Mouse (Mus musculus) midbrain, embryonic 10.5 days (tissue): Measurements from ENCODE around the gene Il27ra. TPM values are rescaled to one million over a fixed set of nuclear protein-coding genes. Genes with fewer than 3 reads are reported as not detected.

Experiments
- DNase-seq: peaks from one replicate; pipeline ENCODE4 v3.0.0-alpha.2; 2017; ENCODE audit warnings: low spot score
- H3K27ac ChIP-seq: fragments of 300-500 bp; sonication (generic); replicated peaks from 2 replicates; pipeline ENCODE4 v1.5.1; 2016; ENCODE audit warnings: mild to moderate bottlenecking
- H3K27me3 ChIP-seq: fragments of 300-500 bp; sonication (generic); 2 replicates; pipeline ENCODE4 v1.6.1; 2016; ENCODE audit warnings: low read depth, mild to moderate bottlenecking; ENCODE audit not compliant: poor library complexity, severe bottlenecking
- H3K36me3 ChIP-seq: fragments of 300-500 bp; sonication (generic); 2 replicates; pipeline ENCODE4 v1.6.1; 2016; ENCODE audit warnings: mild to moderate bottlenecking, moderate library complexity
- H3K4me1 ChIP-seq: fragments of 300-500 bp; sonication (generic); 2 replicates; pipeline ENCODE4 v1.6.1; 2016
- H3K4me3 ChIP-seq: fragments of 300-500 bp; sonication (generic); 2 replicates; pipeline ENCODE4 v1.5.1; 2016; ENCODE audit warnings: mild to moderate bottlenecking, moderate library complexity
- H3K9me3 ChIP-seq: fragments of 300-500 bp; sonication (generic); replicated peaks from 2 replicates; pipeline ENCODE4 v1.6.1; 2016; ENCODE audit warnings: mild to moderate bottlenecking
- WGBS: fragments of 180-500 bp; shearing (Covaris S2); methylation state at CpG from one replicate; pipeline ENCODE4 v1.1.7; 2016; 5-methylcytosine and 5-hydroxymethylcytosine counted together
- polyA plus RNA-seq: library from polyadenylated mRNA; unstranded; fragments of >200 nt; fragmentation: Nextera tagmentation; extraction: Ambion mirVana; gene quantifications from 2 replicates; pipeline ENCODE4 v1.2.1, GENCODE M21; 2016

Il27ra gene
- polyA plus RNA-seq, 1 experiment from 2014 or later, result 0.17 TPM

GRCm38 (mm10) chr8:84027449-84027848, 14.9 kb downstream of the Il27ra start:
- no peak for DNase-seq
- H3K36me3 ChIP-seq, result no peaks in the 10 kb centered on the region
- peaks cover 61% of the 10 kb centered on the region for H3K27me3 ChIP-seq
- no peaks in the 10 kb centered on the region for H3K9me3 ChIP-seq
- WGBS, result 12% methylated on average over 10 of the region's 10 CpGs
- H3K4me1 ChIP-seq, result peaks cover 29% of the 10 kb centered on the region
- H3K27ac ChIP-seq, result no peak overlapping the region
- no peak overlapping the region for H3K4me3 ChIP-seq

GRCm38 (mm10) chr8:84025863-84026262, 16.5 kb downstream of the Il27ra start:
- WGBS, result under 1% methylated on average over 41 of the region's 41 CpGs

GRCm38 (mm10) chr8:84024171-84024570, 18.2 kb downstream of the Il27ra start:
- Histone ChIP-seq H3K27me3 (peaks cover 85% of the 10 kb centered on the region), H3K27ac (no peak overlapping the region), H3K36me3 (no peaks in the 10 kb centered on the region), H3K4me1 (peaks cover 45% of the 10 kb centered on the region), H3K9me3 (no peaks in the 10 kb centered on the region), H3K4me3 (no peak overlapping the region)
- peak; percentile 71 for DNase-seq
- WGBS, result 9% methylated on average over 10 of the region's 10 CpGs

More at GRCm38 (mm10) chr8:84025863-84026262, 16.5 kb downstream of the Il27ra start:
- Histone ChIP-seq H3K4me1 (peaks cover 43% of the 10 kb centered on the region), H3K36me3 (no peaks in the 10 kb centered on the region), H3K27me3 (peaks cover 76% of the 10 kb centered on the region), H3K4me3 (peak overlapping the region; percentile 66), H3K9me3 (no peaks in the 10 kb centered on the region), H3K27ac (peak overlapping the region; percentile 78)
- DNase-seq, result peak; percentile 75

- Histone ChIP-seq H3K27ac (no peak overlapping the region), H3K36me3 (no peaks in the 10 kb centered on the region), H3K4me3 (no peak overlapping the region), H3K27me3 (peaks cover 85% of the 10 kb centered on the region), H3K4me1 (peaks cover 45% of the 10 kb centered on the region), H3K9me3 (no peaks in the 10 kb centered on the region)
- 87% methylated on average over 1 of the region's 1 CpGs for WGBS
- no peak for DNase-seq
Measured at GRCm38 (mm10) chr8:84023631-84024030, 18.8 kb downstream of the Il27ra start.

GRCm38 (mm10) chr8:84023085-84023484, 19.3 kb downstream of the Il27ra start:
- peaks cover 45% of the 10 kb centered on the region for H3K4me1 ChIP-seq
- H3K27me3 ChIP-seq, result peaks cover 80% of the 10 kb centered on the region
- no peak for DNase-seq
- WGBS, result 70% methylated on average over 5 of the region's 5 CpGs
- H3K27ac ChIP-seq, result no peak overlapping the region
- no peaks in the 10 kb centered on the region for H3K36me3 ChIP-seq
- H3K9me3 ChIP-seq, result no peaks in the 10 kb centered on the region
- no peak overlapping the region for H3K4me3 ChIP-seq

- peaks cover 68% of the 10 kb centered on the region for H3K27me3 ChIP-seq
- peaks cover 41% of the 10 kb centered on the region for H3K4me1 ChIP-seq
- H3K4me3 ChIP-seq, result peak overlapping the region; percentile 21
- H3K36me3 ChIP-seq, result no peaks in the 10 kb centered on the region
- WGBS, result 44% methylated on average over 12 of the region's 12 CpGs
- no peaks in the 10 kb centered on the region for H3K9me3 ChIP-seq
- peak overlapping the region; percentile 75 for H3K27ac ChIP-seq
- DNase-seq, result no peak
Measured at GRCm38 (mm10) chr8:84021569-84021968, 20.8 kb downstream of the Il27ra start.

- Histone ChIP-seq H3K4me3 (peak within 1 kb of the TSS; percentile 21), H3K9me3 (no peaks in the 10 kb centered on the region), H3K27ac (peak within 1 kb of the TSS; percentile 75), H3K27me3 (peaks cover 64% of the 10 kb centered on the region), H3K4me1 (peaks cover 36% of the 10 kb centered on the region), H3K36me3 (no peaks in the 10 kb centered on the region)
- DNase-seq, result no peak
- WGBS, result 3% methylated on average over 18 of the region's 18 CpGs
Measured at GRCm38 (mm10) chr8:84021096-84021495, 21.3 kb downstream of the Il27ra start, which contains the start of gene Palm3. Gene Palm3 (plus strand): TSS chr8:84021471.

- Histone ChIP-seq H3K9me3 (no peaks in the 10 kb centered on the region), H3K4me3 (no peak overlapping the region), H3K4me1 (peaks cover 28% of the 10 kb centered on the region), H3K36me3 (no peaks in the 10 kb centered on the region), H3K27ac (no peak overlapping the region), H3K27me3 (peaks cover 57% of the 10 kb centered on the region)
- WGBS, result 91% methylated on average over 9 of the region's 9 CpGs
- DNase-seq, result no peak
Measured at GRCm38 (mm10) chr8:84019738-84020137, 22.7 kb downstream of the Il27ra start.

GRCm38 (mm10) chr8:84015833-84016232, 26.6 kb downstream of the Il27ra start:
- DNase-seq, result no peak
- Histone ChIP-seq H3K36me3 (no peaks in the 10 kb centered on the region), H3K27me3 (peaks cover 71% of the 10 kb centered on the region), H3K4me3 (no peak overlapping the region), H3K4me1 (peaks cover 26% of the 10 kb centered on the region), H3K27ac (no peak overlapping the region), H3K9me3 (no peaks in the 10 kb centered on the region)
- 97% methylated on average over 5 of the region's 5 CpGs for WGBS

GRCm38 (mm10) chr8:84012499-84013165, 29.8 kb downstream of the Il27ra start:
- Histone ChIP-seq H3K27me3 (peaks cover 64% of the 10 kb centered on the region), H3K36me3 (no peaks in the 10 kb centered on the region), H3K4me1 (peaks cover 38% of the 10 kb centered on the region), H3K9me3 (no peaks in the 10 kb centered on the region), H3K4me3 (peak overlapping the region; percentile 67), H3K27ac (no peak overlapping the region; the same call in 1 of the 2 replicates)
- WGBS, result 3% methylated on average over 35 of the region's 35 CpGs
- peak; percentile 63 for DNase-seq

- Histone ChIP-seq H3K4me3 (peak within 1 kb of the TSS; percentile 67), H3K36me3 (no peaks in the 10 kb centered on the region), H3K9me3 (no peaks in the 10 kb centered on the region), H3K27ac (peak within 1 kb of the TSS; percentile 72), H3K4me1 (peaks cover 38% of the 10 kb centered on the region), H3K27me3 (peaks cover 60% of the 10 kb centered on the region)
- 1% methylated on average over 45 of the region's 45 CpGs for WGBS
- DNase-seq, result no peak
Measured at GRCm38 (mm10) chr8:84011705-84012498, 30.5 kb downstream of the Il27ra start, which contains the start of gene 2210011C24Rik. Gene 2210011C24Rik (minus strand): TSS chr8:84012171.

- Histone ChIP-seq H3K27me3 (peaks cover 60% of the 10 kb centered on the region), H3K27ac (peak overlapping the region; percentile 72), H3K9me3 (no peaks in the 10 kb centered on the region), H3K36me3 (no peaks in the 10 kb centered on the region), H3K4me1 (peaks cover 38% of the 10 kb centered on the region), H3K4me3 (peak overlapping the region; percentile 67)
- WGBS, result 2% methylated on average over 83 of the region's 83 CpGs
- peak; percentile 83 for DNase-seq
Measured at GRCm38 (mm10) chr8:84010625-84011611, 31.5 kb downstream of the Il27ra start.
